Mouse (Mus musculus) thymus, adult 2 months (tissue): ENCODE measurements around the gene Bgn.

Experiments
- CTCF ChIP-seq: fragments of 200-500 bp; IDR thresholded peaks from 2 replicates; pipeline ENCODE4 v1.5.1; 2012; ENCODE audit warnings: mild to moderate bottlenecking, control low read depth, low read length, moderate library complexity, borderline replicate concordance; ENCODE audit not compliant: control insufficient read depth, poor library complexity, insufficient read depth; ENCODE audit errors: extremely low read depth
- POLR2A ChIP-seq: fragments of 200-500 bp; IDR thresholded peaks from 2 replicates; pipeline ENCODE4 v1.6.1; 2012; ENCODE audit warnings: mild to moderate bottlenecking, low read length, control low read depth, moderate library complexity; ENCODE audit not compliant: control insufficient read depth, poor library complexity, insufficient read depth; ENCODE audit errors: extremely low read depth

DNA sequence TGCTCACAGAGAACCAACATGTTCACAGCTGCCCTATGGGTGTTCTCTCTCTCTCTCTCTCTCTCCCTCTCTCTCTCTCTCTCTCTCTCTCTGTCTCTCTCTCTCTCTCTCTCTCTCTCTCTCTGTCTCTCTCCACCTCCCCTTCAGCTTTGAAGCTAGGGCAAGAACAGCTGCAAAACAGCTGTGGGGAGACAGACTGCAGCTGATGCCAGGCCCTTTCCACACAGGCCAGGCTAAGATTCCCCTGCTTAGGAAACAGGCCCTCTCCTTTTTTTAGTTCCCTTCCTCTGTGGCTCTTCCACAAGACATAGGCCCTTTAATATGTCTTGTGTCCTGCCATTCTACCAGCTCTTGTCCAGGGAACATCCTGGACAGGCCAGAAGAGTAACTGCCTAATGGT lies 3.7 kb upstream of the Bgn start:
- no peak for TF ChIP-seq CTCF
- no peak for TF ChIP-seq POLR2A
